Mouse (Mus musculus) myocyte (in vitro differentiated cells): ENCODE data around the gene Ptpn13.

Experiments used
- CEBPB ChIP-seq: IDR thresholded peaks from 2 replicates; pipeline ENCODE4 v1.6.1; 2011; ENCODE audit warnings: mild to moderate bottlenecking, moderate library complexity; ENCODE audit not compliant: poor library complexity, insufficient read depth, severe bottlenecking
- E2F4 ChIP-seq: IDR thresholded peaks from one replicate; pipeline ENCODE4 v1.6.1; 2011; ENCODE audit warnings: mild to moderate bottlenecking, control low read depth, moderate library complexity; ENCODE audit not compliant: insufficient read depth
- MAX ChIP-seq: IDR thresholded peaks from one replicate; pipeline ENCODE4 v1.6.1; 2011; ENCODE audit warnings: low read depth, mild to moderate bottlenecking, control low read depth
- MYOD1 ChIP-seq, 3 experiments: IDR thresholded peaks; one replicate each; pipeline ENCODE4 v1.6.1; 2011; ENCODE audit warnings: control low read depth in 2 of 3, low read depth in 2 of 3, mild to moderate bottlenecking in 2 of 3, moderate library complexity in 1 of 3; ENCODE audit not compliant: insufficient read length in 2 of 3, control insufficient read depth in 1 of 3
- MYOG ChIP-seq, 3 experiments: IDR thresholded peaks; one replicate each; pipeline ENCODE4 v1.6.1; 2011; ENCODE audit warnings: control low read depth in 2 of 3, low read depth in 2 of 3, mild to moderate bottlenecking in 2 of 3; ENCODE audit not compliant: insufficient read length in 2 of 3, control insufficient read depth in 1 of 3, insufficient read depth in 1 of 3
- POLR2A ChIP-seq: IDR thresholded peaks from one replicate; pipeline ENCODE4 v1.6.1; 2011; ENCODE audit warnings: low read depth, mild to moderate bottlenecking, control low read depth, moderate library complexity; ENCODE audit not compliant: insufficient read length
- POLR2AphosphoS2 ChIP-seq: IDR thresholded peaks from one replicate; pipeline ENCODE4 v1.6.1; 2011; ENCODE audit warnings: low read depth, control low read depth; ENCODE audit not compliant: insufficient read length
- REST ChIP-seq: IDR thresholded peaks from one replicate; pipeline ENCODE4 v1.6.1; 2011; ENCODE audit warnings: mild to moderate bottlenecking, control low read depth, moderate library complexity; ENCODE audit not compliant: insufficient read depth, insufficient read length

DNA sequence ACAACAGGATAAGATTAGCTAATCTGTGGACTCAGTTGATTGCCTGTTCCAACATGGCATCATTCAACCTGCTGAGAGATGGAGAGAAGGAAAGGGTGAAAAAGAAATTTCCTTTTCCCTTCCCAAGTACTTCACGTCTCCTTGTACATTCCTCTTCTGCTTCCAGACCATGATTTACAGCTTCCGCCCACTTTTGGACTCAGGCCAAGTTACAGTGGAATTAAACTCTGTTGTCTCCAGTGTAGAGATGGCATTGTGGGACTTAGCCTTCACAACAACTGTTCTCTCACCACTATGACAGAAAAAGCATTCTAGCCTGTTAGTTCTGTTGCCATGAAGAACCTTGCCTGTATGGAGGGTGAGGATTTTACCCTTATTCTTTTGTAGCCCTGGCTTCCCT is 19.1 kb upstream of the Ptpn13 start:
- TF ChIP-seq MYOG (IDR thresholded peaks at IDR 0.05; ENCODE audit: control insufficient read depth in 1 of 3, insufficient read depth in 1 of 3, insufficient read length in 2 of 3, low read depth in 2 of 3) (no peak), POLR2A (no peak), POLR2AphosphoS2 (no peak), E2F4 (no peak), MAX (no peak), CEBPB (no peak), MYOD1 (IDR thresholded peaks at IDR 0.05; ENCODE audit: control insufficient read depth in 1 of 3, insufficient read length in 2 of 3, low read depth in 2 of 3) (no peak), REST (no peak)
